Mouse (Mus musculus): Measurements from ENCODE around the gene Fmo5.

The Fmo5 gene

GRCm38 (mm10) chr3:97631258-97631860 is 2.8 kb downstream of the Fmo5 start:
- no peak for DNase-seq (ENCODE audit: low spot score)

- DNase-seq (ENCODE audit: low spot score), result peak; percentile 28
These were observed 4.9 kb downstream of the Fmo5 start for GRCm38 (mm10) chr3:97633456-97633855.

GRCm38 (mm10) chr3:97634288-97634761 is 5.7 kb downstream of the Fmo5 start:
- peak; percentile 94 for DNase-seq (ENCODE audit: low spot score)

GRCm38 (mm10) chr3:97641396-97641795 is 12.8 kb downstream of the Fmo5 start:
- DNase-seq (ENCODE audit: low spot score), result no peak

GRCm38 (mm10) chr3:97642001-97642400 is 13.4 kb downstream of the Fmo5 start:
- peak; percentile 86 for DNase-seq (ENCODE audit: low spot score)

GRCm38 (mm10) chr3:97648518-97648917 is 19.9 kb downstream of the Fmo5 start:
- peak; percentile 71 for DNase-seq (ENCODE audit: low spot score)

- no peak for DNase-seq (ENCODE audit: low spot score)
These were observed 20.4 kb downstream of the Fmo5 start for GRCm38 (mm10) chr3:97649022-97649421.

GRCm38 (mm10) chr3:97649469-97649868 is 20.9 kb downstream of the Fmo5 start:
- peak; percentile 36 for DNase-seq (ENCODE audit: low spot score)

GRCm38 (mm10) chr3:97651604-97652003 is 23.0 kb downstream of the Fmo5 start:
- no peak for DNase-seq (ENCODE audit: low spot score)

GRCm38 (mm10) chr3:97653781-97654180 is 25.2 kb downstream of the Fmo5 start:
- DNase-seq (ENCODE audit: low spot score), result no peak

GRCm38 (mm10) chr3:97654901-97655300 is 26.3 kb downstream of the Fmo5 start:
- no peak for DNase-seq (ENCODE audit: low spot score)

- DNase-seq (ENCODE audit: low spot score), result peak; percentile 98
These were observed 29.2 kb downstream of the Fmo5 start, which contains the start of gene Prkab2 for GRCm38 (mm10) chr3:97657655-97658411. Gene Prkab2 (plus strand): TSS chr3:97658193.

- DNase-seq (ENCODE audit: low spot score), result no peak
These were observed 30.0 kb downstream of the Fmo5 start for GRCm38 (mm10) chr3:97658426-97659193.

GRCm38 (mm10) chr3:97659746-97660145 is 31.1 kb downstream of the Fmo5 start:
- peak; percentile 52 for DNase-seq (ENCODE audit: low spot score)

- DNase-seq (ENCODE audit: low spot score), result peak; percentile 24
These were observed 32.6 kb downstream of the Fmo5 start for GRCm38 (mm10) chr3:97661206-97661605.

GRCm38 (mm10) chr3:97665525-97665924 is 36.9 kb downstream of the Fmo5 start:
- no peak for DNase-seq (ENCODE audit: low spot score)

- no peak for DNase-seq (ENCODE audit: low spot score)
These were observed 37.5 kb downstream of the Fmo5 start for GRCm38 (mm10) chr3:97666154-97666553.

GRCm38 (mm10) chr3:97667093-97667675 is 38.6 kb downstream of the Fmo5 start:
- DNase-seq (ENCODE audit: low spot score), result no peak

GRCm38 (mm10) chr3:97674644-97675110 is 46.1 kb downstream of the Fmo5 start, which contains the start of gene Gm17651:
Gene Gm17651 (minus strand): TSS chr3:97674694.
- no peak for DNase-seq (ENCODE audit: low spot score)

GRCm38 (mm10) chr3:97676126-97676525 is 47.5 kb downstream of the Fmo5 start:
- no peak for DNase-seq (ENCODE audit: low spot score)

GRCm38 (mm10) chr3:97678416-97678815 is 49.8 kb downstream of the Fmo5 start:
- no peak for DNase-seq (ENCODE audit: low spot score)
